Mouse (Mus musculus): Measurements from ENCODE around the gene 4933427D14Rik.

4933427D14Rik gene

GRCm38 (mm10) chr11:72147910-72148309, 59.3 kb downstream of the 4933427D14Rik start:
- in situ Hi-C loops (cut with MboI, MseI): no loop called here

DNA sequence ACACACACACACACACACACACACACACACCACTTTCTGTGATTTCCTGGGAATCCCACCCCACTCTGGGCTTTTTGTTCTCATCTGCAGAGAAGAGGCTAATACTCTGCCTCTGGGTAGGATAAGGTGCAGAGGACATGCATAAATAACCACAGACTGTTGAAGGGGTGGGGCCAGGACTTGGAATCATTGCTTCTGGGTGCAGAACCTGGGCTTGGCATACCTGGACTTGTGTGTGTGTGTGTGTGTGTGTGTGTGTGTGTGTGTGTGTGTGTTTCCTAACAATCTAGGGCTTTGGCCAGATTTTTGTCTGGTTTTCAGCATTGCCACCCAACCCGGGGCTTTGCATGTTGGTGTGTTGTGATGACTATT, 61.4 kb downstream of the 4933427D14Rik start:
- in situ Hi-C loops (cut with MboI, MseI): no loop called here

DNA sequence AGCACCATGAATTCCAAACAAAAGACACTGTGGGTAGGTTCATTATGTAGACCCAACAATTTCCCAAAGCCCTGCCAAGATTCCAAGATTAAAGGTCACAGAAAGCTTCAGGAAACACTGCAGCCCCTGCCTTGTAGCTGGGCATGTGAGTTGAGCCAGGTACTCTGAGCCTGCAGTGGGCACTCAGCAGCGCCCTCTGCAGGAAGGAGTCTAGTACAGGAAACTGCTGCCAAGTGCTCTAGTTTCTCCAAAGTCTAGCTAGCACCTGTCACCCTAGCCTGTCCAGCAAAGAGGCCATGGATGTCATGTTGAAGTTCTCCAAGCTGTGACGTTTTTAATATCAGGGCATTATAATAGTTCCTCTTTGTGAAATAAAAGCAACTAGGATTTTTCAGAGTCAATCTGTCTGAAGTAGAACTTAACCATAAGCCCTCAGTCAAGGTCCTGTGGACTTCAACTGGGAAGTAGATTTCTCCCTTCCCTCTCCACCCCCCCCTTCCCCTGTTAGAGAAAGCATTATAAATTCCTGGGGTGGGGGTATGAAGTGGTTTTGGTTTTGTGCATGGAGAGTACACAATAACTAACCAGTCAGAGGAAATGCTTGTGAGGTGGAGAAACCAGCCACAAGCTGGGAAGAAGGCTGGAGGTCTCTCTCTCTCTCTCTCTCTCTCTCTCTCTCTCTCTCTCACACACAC, 61.9 kb downstream of the 4933427D14Rik start:
- in situ Hi-C loops (cut with MboI, MseI): no loop called here

- in situ Hi-C loops (cut with MboI, MseI): no loop called here
These were observed 64.4 kb downstream of the 4933427D14Rik start for GRCm38 (mm10) chr11:72142889-72143288.

- in situ Hi-C loops (cut with MboI, MseI): no loop called here
These were observed 67.1 kb downstream of the 4933427D14Rik start for GRCm38 (mm10) chr11:72140198-72140597.

GRCm38 (mm10) chr11:72136231-72136982, 70.9 kb downstream of the 4933427D14Rik start:
- in situ Hi-C loops (cut with MboI, MseI): no loop called here

- in situ Hi-C loops (cut with MboI, MseI): no loop called here
These were observed 71.7 kb downstream of the 4933427D14Rik start, which contains the start of gene Pitpnm3 for GRCm38 (mm10) chr11:72135383-72136158. TSS of gene Pitpnm3 (minus strand) at chr11:72135778.

- in situ Hi-C loops (cut with MboI, MseI): no loop called here
These were observed 72.5 kb downstream of the 4933427D14Rik start for GRCm38 (mm10) chr11:72134536-72135382.

DNA sequence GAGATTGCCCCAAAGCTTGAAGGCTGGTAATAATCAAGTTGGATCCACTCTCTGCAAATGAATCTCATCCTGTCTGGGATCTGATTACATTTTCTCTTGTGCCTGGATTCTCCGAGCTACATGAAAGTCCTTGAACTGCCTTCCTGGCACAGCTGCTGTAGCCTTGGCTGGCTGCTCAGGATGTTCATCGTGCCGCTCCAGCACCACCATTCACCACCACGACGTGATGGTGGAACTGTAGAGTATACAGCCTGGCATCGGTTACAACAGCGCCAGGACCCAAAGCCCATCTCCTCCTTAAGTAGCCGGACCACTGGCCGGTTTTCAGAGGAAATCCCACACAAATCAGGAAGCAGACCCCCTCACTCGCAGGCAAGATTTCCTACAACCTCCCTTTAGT, 74.2 kb downstream of the 4933427D14Rik start:
- in situ Hi-C loops (cut with MboI, MseI): no loop called here

DNA sequence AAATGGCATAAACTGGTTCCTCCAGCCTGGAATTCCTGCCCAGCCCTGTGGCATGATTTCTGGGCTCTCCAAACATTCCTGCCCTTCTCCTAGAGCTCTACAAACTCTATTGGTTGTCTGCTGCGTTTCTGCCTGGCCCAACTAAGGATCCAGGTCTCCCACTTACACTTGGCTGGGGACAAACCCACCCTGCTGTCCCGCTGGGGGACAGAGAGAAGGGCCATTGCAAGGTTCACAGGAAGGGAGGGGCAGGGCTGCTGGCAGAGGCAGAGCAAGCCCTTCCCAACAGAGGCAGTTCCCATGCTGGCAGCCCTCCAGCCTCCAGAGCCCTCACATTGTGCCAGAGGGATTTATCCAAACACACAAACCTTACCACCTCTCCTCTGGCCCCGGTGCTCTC, 75.0 kb downstream of the 4933427D14Rik start:
- in situ Hi-C loops (cut with MboI, MseI): no loop called here

DNA sequence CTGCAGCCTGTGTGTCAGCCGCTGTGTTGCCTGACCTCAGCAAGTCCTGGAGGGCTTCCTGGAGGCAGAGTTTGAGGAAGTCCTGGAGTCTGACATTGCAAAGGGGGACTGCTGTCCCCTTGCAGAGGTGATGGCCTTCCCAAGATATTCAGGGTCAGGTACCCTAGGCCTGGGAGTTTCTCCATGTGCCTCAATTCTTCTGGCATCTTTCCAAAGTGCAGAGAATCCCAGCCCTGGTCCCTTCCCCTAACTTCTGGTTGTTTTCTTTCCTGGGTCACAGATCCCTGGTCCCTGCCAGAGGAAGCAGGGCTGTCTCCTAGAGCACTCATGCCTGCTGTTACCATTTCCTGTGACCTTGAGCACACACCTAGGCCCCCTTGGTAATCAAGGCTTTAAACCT, 75.6 kb downstream of the 4933427D14Rik start:
- in situ Hi-C loops (cut with MboI, MseI): no loop called here

- in situ Hi-C loops (cut with MboI, MseI): no loop called here
These were observed 76.4 kb downstream of the 4933427D14Rik start for GRCm38 (mm10) chr11:72130905-72131304.

- in situ Hi-C loops (cut with MboI, MseI): no loop called here
These were observed 76.8 kb downstream of the 4933427D14Rik start for GRCm38 (mm10) chr11:72130472-72130871.

DNA sequence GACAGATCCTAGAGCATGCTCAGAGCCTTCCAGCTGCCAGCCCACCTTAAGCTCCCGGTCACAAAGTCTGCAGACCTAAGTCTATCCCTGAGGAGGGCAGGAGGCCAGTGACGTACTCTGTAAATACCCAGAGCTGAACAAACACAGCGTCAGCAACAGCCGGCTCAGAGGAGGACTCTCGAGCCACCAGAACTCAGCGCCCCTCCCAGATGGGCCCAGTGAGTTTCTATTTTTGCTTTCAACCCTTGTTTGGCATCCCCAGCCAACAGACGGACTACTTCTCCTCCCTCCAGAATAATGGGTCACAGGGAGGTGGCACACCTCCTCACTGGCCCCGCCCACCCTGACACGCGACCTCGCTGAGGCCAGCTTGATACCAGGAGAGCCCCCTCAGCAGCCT, 77.2 kb downstream of the 4933427D14Rik start:
- in situ Hi-C loops (cut with MboI, MseI): no loop called here

DNA sequence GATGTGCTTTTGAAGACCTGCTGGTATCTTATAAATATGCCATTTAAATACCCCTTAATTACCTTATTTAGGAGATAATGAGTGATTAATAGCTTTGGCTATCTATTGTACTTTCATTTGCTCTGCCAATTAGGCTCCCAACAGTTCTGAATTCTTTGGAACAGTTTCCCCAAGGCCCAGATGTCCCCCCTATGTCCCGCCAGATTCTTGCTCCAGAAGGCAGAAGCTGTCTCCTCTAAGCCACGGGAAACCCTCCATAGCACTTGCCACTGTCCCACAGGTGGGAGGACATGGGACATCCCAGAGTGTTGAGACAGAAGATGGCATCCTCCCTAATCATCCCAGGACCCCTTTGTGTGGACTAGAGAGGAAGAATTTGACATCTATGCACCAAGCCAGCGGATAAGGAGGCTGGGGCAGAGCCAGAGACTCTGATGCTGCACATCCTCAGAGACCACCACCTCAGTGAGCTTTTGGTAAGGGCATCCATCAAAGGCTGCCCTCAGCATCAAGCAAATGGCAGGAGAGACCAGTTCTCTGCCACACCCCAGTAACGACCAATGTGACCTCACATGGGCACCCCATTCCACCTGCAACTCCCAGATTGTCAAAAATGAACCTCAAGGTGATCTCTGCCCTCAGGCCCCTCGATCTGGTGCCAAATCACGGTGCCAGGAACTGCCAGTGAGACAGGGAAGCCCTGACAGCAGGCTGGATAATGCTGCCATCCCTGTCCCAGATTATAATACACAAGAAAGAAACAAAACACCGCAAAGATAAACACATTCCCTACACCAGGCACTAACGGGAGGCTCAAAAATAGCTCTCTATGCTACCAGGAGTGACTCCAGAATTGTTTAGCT, 78.0 kb downstream of the 4933427D14Rik start:
- in situ Hi-C loops (cut with MboI, MseI): no loop called here

GRCm38 (mm10) chr11:72127450-72128189, 79.6 kb downstream of the 4933427D14Rik start:
- in situ Hi-C loops (cut with MboI, MseI): no loop called here

DNA sequence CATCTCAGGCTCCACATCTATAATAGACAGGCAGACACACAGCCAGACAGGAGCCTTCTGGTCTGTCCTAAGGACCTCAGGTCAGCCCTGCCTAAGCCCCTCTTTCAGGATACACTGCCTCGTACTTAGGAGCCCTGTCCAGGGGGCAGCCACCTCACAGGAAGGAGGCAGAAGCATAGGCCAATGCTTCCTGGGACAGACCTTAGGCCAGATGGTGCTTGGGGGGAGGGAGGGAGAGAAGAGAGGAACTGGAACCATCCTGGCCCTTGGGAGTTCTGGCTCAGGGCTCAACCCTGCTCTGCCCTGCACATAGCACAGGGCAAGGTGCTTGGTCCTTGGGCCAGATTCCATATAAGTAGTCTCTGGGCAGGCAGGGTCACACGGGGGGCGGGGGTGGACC, 81.5 kb downstream of the 4933427D14Rik start:
- in situ Hi-C loops (cut with MboI, MseI): no loop called here

GRCm38 (mm10) chr11:72123531-72123930, 83.7 kb downstream of the 4933427D14Rik start:
- in situ Hi-C loops (cut with MboI, MseI): no loop called here

GRCm38 (mm10) chr11:72120354-72120753, 86.9 kb downstream of the 4933427D14Rik start:
- in situ Hi-C loops (cut with MboI, MseI): no loop called here

DNA sequence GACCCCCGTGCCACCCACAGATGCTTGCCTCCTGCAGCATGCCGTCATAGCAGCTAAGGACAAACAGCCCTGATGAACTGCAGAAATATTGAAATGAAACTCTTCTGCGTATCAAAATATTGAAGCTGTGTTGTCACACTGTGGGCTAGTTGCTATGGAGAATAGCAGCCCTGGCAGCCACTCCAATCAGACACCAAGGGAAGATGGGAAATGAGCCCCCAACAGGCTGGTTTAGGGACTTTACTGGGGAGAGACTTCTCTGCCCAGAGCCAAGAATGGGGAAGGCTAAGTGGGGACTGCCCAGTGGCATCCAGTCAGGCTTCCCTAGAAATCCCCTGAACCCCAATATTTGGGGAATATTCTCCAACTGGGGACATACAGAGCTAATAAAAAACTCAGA, 88.6 kb downstream of the 4933427D14Rik start:
- in situ Hi-C loops (cut with MboI, MseI): no loop called here

Data from T-helper 17 cell (primary cell).